In the genomic region with DNA sequence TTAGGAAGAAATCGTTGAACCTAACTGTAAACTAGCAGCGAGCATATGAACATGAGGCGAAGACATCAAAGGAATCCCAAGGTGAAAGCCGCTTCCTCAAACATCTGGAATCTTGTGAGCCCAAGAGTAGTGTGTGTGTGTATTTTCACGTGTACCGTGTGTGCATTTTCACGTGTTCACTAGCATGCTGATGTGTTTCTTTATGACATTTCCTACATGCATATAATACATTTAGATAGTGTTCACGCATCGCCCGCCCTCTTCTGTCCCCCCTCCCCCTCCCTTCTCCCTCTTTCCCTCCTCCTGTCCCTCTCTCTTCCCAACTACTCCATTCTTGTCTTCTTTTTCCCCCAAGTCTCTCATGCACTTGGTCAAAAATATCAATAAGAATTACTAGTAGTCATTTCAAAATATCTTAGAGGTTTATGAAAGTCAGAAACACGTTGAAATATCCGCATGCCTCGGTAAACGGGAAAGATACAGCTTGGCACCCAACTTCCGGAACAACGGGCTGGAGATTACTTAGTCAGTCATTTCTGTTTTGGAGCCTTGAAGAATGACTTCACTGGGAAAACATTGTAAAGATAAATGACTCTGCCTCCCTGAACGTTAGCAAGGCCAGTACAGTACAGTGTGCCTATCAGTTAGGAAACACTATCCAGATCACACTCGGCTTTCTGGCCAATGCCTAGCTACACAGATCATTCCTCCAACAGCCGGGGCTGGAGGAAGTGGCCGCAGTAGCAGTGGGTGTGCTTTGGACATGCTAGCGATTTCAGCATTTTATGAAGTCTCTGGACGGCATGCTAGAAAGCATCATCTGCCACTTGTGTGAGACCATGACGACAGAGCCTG, we compare ENCODE assay signal across 11 mouse cellular contexts. TPM values are rescaled to one million over a fixed set of nuclear protein-coding genes. Genes with fewer than 3 reads are reported as not detected.
A peak's percentile ranks its signal among the peaks of the same experiment; 100 is the strongest.
DNase-seq lines count a peak whose midpoint lies in the region; ATAC-seq and TF ChIP-seq lines count a peak whose summit lies in the region.
"Had no signal": no experiment of that assay in that cellular context is flagged by ENCODE, and none has a peak within 500 bp of the region (broad histone marks: within the 10 kb centered on the region; RNA-seq: fewer than 3 reads in every experiment).

No protein-coding gene starts in this region.

- H3K4me3 ChIP-seq in kidney, adult 2 months (ENCODE audit: insufficient read depth, low read depth, low read length) = no peak overlapping the region
- no peak overlapping the region for H3K4me3 ChIP-seq in kidney, embryonic 15.5 days (replicated peaks)
- peak overlapping the region; percentile 30 for H3K4me3 ChIP-seq in heart, embryonic 16.5 days (ENCODE audit: low read length)
- H3K4me3 ChIP-seq in liver, postnatal 0 days (ENCODE audit: low read depth, low read length) = no peak overlapping the region
- H3K4me3 ChIP-seq: midbrain, embryonic 12.5 days had no signal

- no peak for ATAC-seq in kidney, embryonic 15.5 days (replicated peaks; ENCODE audit: low FRiP score)
- ATAC-seq in heart, embryonic 16.5 days (replicated peaks; ENCODE audit: extremely low read depth, insufficient read depth, low FRiP score) = peak; percentile 66; the same call in 1 of the 2 replicates
- ATAC-seq in liver, postnatal 0 days = peak; percentile 82

- 62% methylated on average over 23 of the region's 23 CpGs for WGBS in kidney, adult 2 months
- 77% methylated on average over 23 of the region's 23 CpGs for WGBS in kidney, embryonic 15.5 days
- WGBS in heart, embryonic 16.5 days = 44% methylated on average over 23 of the region's 23 CpGs
- 56% methylated on average over 23 of the region's 23 CpGs for WGBS in liver, postnatal 0 days (ENCODE audit: insufficient replicate concordance)

- no peak overlapping the region for H3K4me2 ChIP-seq in kidney, embryonic 15.5 days
- H3K4me2 ChIP-seq in heart, embryonic 16.5 days (ENCODE audit: low read depth, low read length) = peak overlapping the region; percentile 57
- peak overlapping the region; percentile 51 for H3K4me2 ChIP-seq in liver, postnatal 0 days (ENCODE audit: low read depth, low read length)
- H3K4me2 ChIP-seq: midbrain, embryonic 12.5 days had no signal

- H3K27me3 ChIP-seq in kidney, adult 2 months (replicated peaks; ENCODE audit: control insufficient read depth, insufficient read depth, low read length) = no peaks in the 10 kb centered on the region
- no peaks in the 10 kb centered on the region for H3K27me3 ChIP-seq in kidney, embryonic 15.5 days
- no peaks in the 10 kb centered on the region for H3K27me3 ChIP-seq in heart, embryonic 16.5 days (ENCODE audit: control insufficient read depth, insufficient read depth, low read length)
- H3K27me3 ChIP-seq in liver, postnatal 0 days (ENCODE audit: insufficient read depth, low read length) = no peaks in the 10 kb centered on the region
- H3K27me3 ChIP-seq: midbrain, embryonic 12.5 days had no signal

- TF ChIP-seq CTCF in kidney, adult 2 months (conservative IDR thresholded peaks at IDR 0.05; ENCODE audit: insufficient read depth, insufficient read length, low read depth, low read length) = no peak
- TF ChIP-seq CTCF in liver, postnatal 0 days (IDR thresholded peaks at IDR 0.05; ENCODE audit: low read depth) = no peak

- DNase-seq in kidney, adult 2 months = peak; percentile 11
- peak; percentile 20 to 25 for DNase-seq in adrenal gland, postnatal 4 days (ENCODE audit: low spot score in 2 of 2)
- DNase-seq in liver, postnatal 0 days = peak; percentile 28
- DNase-seq in layer of hippocampus, adult 9-10 months (ENCODE audit: low spot score) = no peak
- DNase-seq in cerebellum, adult 18-20 months = no peak
- no peak for DNase-seq in cerebellum, postnatal 14 days
- DNase-seq: embryo, embryonic 11 days; kidney, postnatal 4 days had no signal

- no peaks in the 10 kb centered on the region for H3K9me3 ChIP-seq in kidney, embryonic 15.5 days (replicated peaks)
- H3K9me3 ChIP-seq in heart, embryonic 16.5 days (replicated peaks; ENCODE audit: control insufficient read depth, low read length) = no peaks in the 10 kb centered on the region
- no peaks in the 10 kb centered on the region for H3K9me3 ChIP-seq in liver, postnatal 0 days (ENCODE audit: low read length)
- H3K9me3 ChIP-seq: midbrain, embryonic 12.5 days had no signal

- H3K9ac ChIP-seq in kidney, embryonic 15.5 days = no peak overlapping the region
- H3K9ac ChIP-seq in heart, embryonic 16.5 days (ENCODE audit: low read length) = peak overlapping the region; percentile 55
- peak overlapping the region; percentile 13 for H3K9ac ChIP-seq in liver, postnatal 0 days (replicated peaks)
- H3K9ac ChIP-seq: midbrain, embryonic 12.5 days had no signal

- peak; percentile 88 for TF ChIP-seq EP300 in liver, postnatal 0 days (IDR thresholded peaks at IDR 0.05; ENCODE audit: low read depth)

- no peaks in the 10 kb centered on the region for H3K36me3 ChIP-seq in kidney, adult 2 months (ENCODE audit: control insufficient read depth, insufficient read depth, low read length)
- H3K36me3 ChIP-seq in kidney, embryonic 15.5 days = no peaks in the 10 kb centered on the region
- H3K36me3 ChIP-seq in heart, embryonic 16.5 days (ENCODE audit: control insufficient read depth, insufficient read depth) = no peaks in the 10 kb centered on the region
- peaks cover 8% of the 10 kb centered on the region; the same call in 1 of the 2 replicates for H3K36me3 ChIP-seq in liver, postnatal 0 days (replicated peaks; ENCODE audit: insufficient read depth, low read length)

- TF ChIP-seq POLR2A in kidney, adult 2 months (IDR thresholded peaks at IDR 0.05; ENCODE audit: low read depth, low read length) = no peak

- no peak overlapping the region for H3K27ac ChIP-seq in kidney, adult 2 months (ENCODE audit: insufficient read depth, low read depth, low read length)
- H3K27ac ChIP-seq in kidney, embryonic 15.5 days = no peak overlapping the region
- peak overlapping the region; percentile 77 for H3K27ac ChIP-seq in heart, embryonic 16.5 days (ENCODE audit: low read length)
- peak overlapping the region; percentile 44; the same call in 1 of the 2 replicates for H3K27ac ChIP-seq in liver, postnatal 0 days (ENCODE audit: low read depth)
- H3K27ac ChIP-seq: midbrain, embryonic 12.5 days had no signal

- H3K4me1 ChIP-seq in kidney, adult 2 months (ENCODE audit: control insufficient read depth, insufficient read depth, low read length) = no peaks in the 10 kb centered on the region
- 0 out of 2 replicates have a peak, but pooled peaks cover 7% of the 10 kb centered on the region for H3K4me1 ChIP-seq in kidney, embryonic 15.5 days
- H3K4me1 ChIP-seq in heart, embryonic 16.5 days (ENCODE audit: control insufficient read depth, insufficient read depth, low read length) = peaks cover 47% of the 10 kb centered on the region
- H3K4me1 ChIP-seq in liver, postnatal 0 days (ENCODE audit: insufficient read depth) = peaks cover 9% of the 10 kb centered on the region

RNA-seq across cellular contexts. Expression of gene Lrrc8c, which starts 8.5 kb away (rescaled TPM):
- 13.0 and 13.6 TPM in 2 replicates for polyA plus RNA-seq in kidney, adult 2 months (2012; rRNA removed)
- 17.0 and 18.4 TPM in 2 replicates for polyA plus RNA-seq in kidney, embryonic 15.5 days (2015; fragmentation: Nextera tagmentation; extraction: Ambion mirVana)
- 10 to 100 TPM; 29.7 to 36.3 TPM for total RNA-seq in adrenal gland, postnatal 4 days (2021)
- polyA plus RNA-seq in heart, embryonic 16.5 days (2015; fragmentation: Nextera tagmentation; extraction: Ambion mirVana) = 20.1 and 22.6 TPM in 2 replicates
- polyA plus RNA-seq in liver, postnatal 0 days (2015; fragmentation: Nextera tagmentation; extraction: Ambion mirVana) = 8.3 and 9.8 TPM in 2 replicates

Comparison
In these comparisons a context has a peak if more than half of its experiments do, and no peak if none do; other contexts are left out.
1. DNase-seq: peak in kidney, adult 2 months (single experiment), adrenal gland, postnatal 4 days (2 of 2) and liver, postnatal 0 days (single experiment); none in layer of hippocampus, adult 9-10 months (single experiment), cerebellum, adult 18-20 months (0 of 2) and cerebellum, postnatal 14 days (0 of 2).
2. H3K27ac ChIP-seq: peak in heart, embryonic 16.5 days (single experiment) and liver, postnatal 0 days (single experiment); none in kidney, adult 2 months (single experiment) and kidney, embryonic 15.5 days (single experiment).